Mouse (Mus musculus) layer of hippocampus, postnatal 14 days (tissue): ENCODE results near the gene S1pr4. TPM values are rescaled to one million over a fixed set of nuclear protein-coding genes. Genes with fewer than 3 reads are reported as not detected.

Experiments
- microRNA-seq, 2 experiments: library from miRNA; unstranded; fragments of <30 nt; microRNA quantifications; one replicate each; pipeline ENCODE4 v1.2.0; 2021
- total RNA-seq, 2 experiments: library from RNA; stranded (reverse); gene quantifications; 2 replicates each; pipeline ENCODE4 v1.2.3; 2021

The S1pr4 gene
- total RNA-seq, 2 experiments from 2014 or later: 0.39 to 0.57 TPM

Small RNAs within 50 kb of the gene (microRNA-seq; reads per million reads assigned to microRNA genes)
- gene Gm25595: 0 reads per million in 2 experiments

Other genes starting within 250 kb of the S1pr4 start
- 100 to 1,000 TPM; 246 to 268 TPM for gene Matk, start 247.2 kb downstream of the S1pr4 start, total RNA-seq
- 10 to 100 TPM; 36.5 to 50.4 TPM for gene Mrpl54, start 233.2 kb downstream of the S1pr4 start, total RNA-seq
- gene Apba3, start 233.2 kb downstream of the S1pr4 start, total RNA-seq: 10 to 100 TPM; 39.9 to 41.8 TPM
- 1 to 10 TPM; 1.6 to 2.5 TPM for gene Tjp3, start 208.6 kb downstream of the S1pr4 start, total RNA-seq
- 100 to 1,000 TPM; 330 to 352 TPM for gene Pip5k1c, start 207.2 kb downstream of the S1pr4 start, total RNA-seq
- gene Cactin, start 179.0 kb downstream of the S1pr4 start, total RNA-seq: 10 to 100 TPM; 22.4 to 25.8 TPM
- 1 to 10 TPM; 1.8 to 2.2 TPM for gene Tbxa2r, start 171.4 kb downstream of the S1pr4 start, total RNA-seq
- gene Gipc3, start 156.9 kb downstream of the S1pr4 start, total RNA-seq: 1 to 10 TPM; 1.4 to 1.5 TPM
- 10 to 100 TPM; 24.0 to 40.0 TPM for gene Hmg20b, start 149.7 kb downstream of the S1pr4 start, total RNA-seq
- gene Mfsd12, start 142.6 kb downstream of the S1pr4 start, total RNA-seq: 10 to 100 TPM; 40.8 to 45.8 TPM
- gene 4930404N11Rik, start 134.3 kb downstream of the S1pr4 start, total RNA-seq: 1 to 10 TPM in 1 of 2 experiments, under 1 TPM in 1; 0.92 to 1.0 TPM
- gene Fzr1, start 121.6 kb downstream of the S1pr4 start, total RNA-seq: 10 to 100 TPM; 68.6 to 73.2 TPM
- gene Dohh, start 115.7 kb downstream of the S1pr4 start, total RNA-seq: 10 to 100 TPM; 73.7 to 74.3 TPM
- 1 to 10 TPM; 3.1 to 4.5 TPM for gene Gm48551, start 115.7 kb downstream of the S1pr4 start, total RNA-seq
- 1 to 10 TPM; 2.8 to 5.4 TPM for gene Gm48552, start 111.1 kb downstream of the S1pr4 start, total RNA-seq
- gene Smim24, start 107.1 kb downstream of the S1pr4 start, total RNA-seq: 1 to 10 TPM; 1.1 to 1.5 TPM
- 10 to 100 TPM; 66.7 to 70.9 TPM for gene Nfic, start 44.5 kb downstream of the S1pr4 start, total RNA-seq
- gene Celf5, start 17.4 kb downstream of the S1pr4 start, total RNA-seq: 100 to 1,000 TPM; 266 to 272 TPM
- gene Ncln, start 3.7 kb downstream of the S1pr4 start, total RNA-seq: 10 to 100 TPM; 79.7 to 95.2 TPM
- gene Gna15, start 24.1 kb upstream of the S1pr4 start, total RNA-seq: 1 to 10 TPM; 2.4 to 4.2 TPM
- gene Gna11, start 45.1 kb upstream of the S1pr4 start, total RNA-seq: 100 to 1,000 TPM; 120 to 121 TPM
- gene Aes, start 59.4 kb upstream of the S1pr4 start, total RNA-seq: 100 to 1,000 TPM; 639 to 673 TPM
- 10 to 100 TPM; 23.3 to 25.9 TPM for gene Tle2, start 74.4 kb upstream of the S1pr4 start, total RNA-seq
- gene Tle6, start 100.9 kb upstream of the S1pr4 start, total RNA-seq: 1 to 10 TPM; 2.0 to 3.5 TPM
- gene BC025920, start 106.1 kb upstream of the S1pr4 start, total RNA-seq: 1 to 10 TPM; 2.6 to 2.8 TPM
- gene Sirt6, start 127.7 kb upstream of the S1pr4 start, total RNA-seq: 10 to 100 TPM; 27.8 to 30.3 TPM
- 10 to 100 TPM; 32.5 to 36.3 TPM for gene Ankrd24, start 128.4 kb upstream of the S1pr4 start, total RNA-seq
- 1 to 10 TPM; 3.5 to 3.9 TPM for gene Gm10778, start 148.9 kb upstream of the S1pr4 start, total RNA-seq
- gene Zfp433, start 204.7 kb upstream of the S1pr4 start, total RNA-seq: 10 to 100 TPM in 1 of 2 experiments, 1 to 10 TPM in 1; 8.0 to 11.5 TPM